8 mouse cellular contexts compared by ENCODE assay signal in genomic region chr16:35630470-35631183, GRCm38 (mm10).
A peak's percentile ranks its signal among the peaks of the same experiment; 100 is the strongest.
DNase-seq lines count a peak whose midpoint lies in the region; ATAC-seq and TF ChIP-seq lines count a peak whose summit lies in the region.

No protein-coding gene starts in this region.

- no peak for TF ChIP-seq POLR2A in limb, embryonic 14.5 days (IDR thresholded peaks at IDR 0.05; ENCODE audit: borderline replicate concordance, extremely low read depth, insufficient read depth, insufficient read length)

- no peaks in the 10 kb centered on the region for H3K27me3 ChIP-seq in embryonic facial prominence, embryonic 12.5 days
- 0 out of 2 replicates have a peak, but pooled peaks cover 2% of the 10 kb centered on the region for H3K27me3 ChIP-seq in embryonic facial prominence, embryonic 10.5 days (replicated peaks; ENCODE audit: low read depth, poor library complexity, severe bottlenecking)
- H3K27me3 ChIP-seq in limb, embryonic 14.5 days (ENCODE audit: control insufficient read depth, insufficient read depth, low read length): no peaks in the 10 kb centered on the region

- no peak for DNase-seq in embryonic facial prominence, embryonic 10.5 days (ENCODE audit: low spot score)
- DNase-seq in adrenal gland, postnatal 36 days: peak; percentile 80 to 84
- peak; percentile 17 for DNase-seq in heart, postnatal 25 days (ENCODE audit: low spot score)
- DNase-seq in limb, embryonic 14.5 days (ENCODE audit: low spot score): peak; percentile 62
- DNase-seq in frontal cortex, postnatal 25 days (ENCODE audit: low spot score in 2 of 2): no peak
- DNase-seq in spleen, adult 18-20 months: no peak
- DNase-seq in right cerebral cortex, postnatal 10 days (ENCODE audit: low spot score in 2 of 2): no peak

- peaks cover 10% of the 10 kb centered on the region for H3K4me1 ChIP-seq in embryonic facial prominence, embryonic 12.5 days
- H3K4me1 ChIP-seq in embryonic facial prominence, embryonic 10.5 days: peaks cover 12% of the 10 kb centered on the region
- peaks cover 16% of the 10 kb centered on the region for H3K4me1 ChIP-seq in limb, embryonic 14.5 days (ENCODE audit: control insufficient read depth, insufficient read depth, low read length)

- H3K4me2 ChIP-seq in embryonic facial prominence, embryonic 12.5 days (replicated peaks): no peak overlapping the region
- 0 out of 2 replicates have a peak overlapping the region, but pooled peaks have one; percentile 2 for H3K4me2 ChIP-seq in limb, embryonic 14.5 days (replicated peaks; ENCODE audit: low read depth, low read length, severe bottlenecking)

- 49% methylated on average over 16 of the region's 16 CpGs for WGBS in embryonic facial prominence, embryonic 12.5 days
- WGBS in embryonic facial prominence, embryonic 10.5 days: 72% methylated on average over 16 of the region's 16 CpGs
- 42% methylated on average over 16 of the region's 16 CpGs for WGBS in limb, embryonic 14.5 days

- H3K9me3 ChIP-seq in embryonic facial prominence, embryonic 12.5 days: no peaks in the 10 kb centered on the region
- no peaks in the 10 kb centered on the region for H3K9me3 ChIP-seq in embryonic facial prominence, embryonic 10.5 days
- H3K9me3 ChIP-seq in limb, embryonic 14.5 days (ENCODE audit: control insufficient read depth, low read length): no peaks in the 10 kb centered on the region

- no peak overlapping the region for H3K4me3 ChIP-seq in embryonic facial prominence, embryonic 12.5 days
- no peak overlapping the region for H3K4me3 ChIP-seq in embryonic facial prominence, embryonic 10.5 days
- no peak overlapping the region for H3K4me3 ChIP-seq in limb, embryonic 14.5 days (replicated peaks; ENCODE audit: low read length)

- H3K9ac ChIP-seq in embryonic facial prominence, embryonic 12.5 days: no peak overlapping the region
- H3K9ac ChIP-seq in limb, embryonic 14.5 days (ENCODE audit: low read depth, low read length, severe bottlenecking): no peak overlapping the region

- peak; percentile 66; the same call in 1 of the 2 replicates for ATAC-seq in embryonic facial prominence, embryonic 12.5 days (ENCODE audit: insufficient number of reproducible peaks, insufficient read depth, low FRiP score, low TSS enrichment)
- ATAC-seq in limb, embryonic 14.5 days (ENCODE audit: low FRiP score, low read depth): peak; percentile 69

- no peak overlapping the region for H3K27ac ChIP-seq in embryonic facial prominence, embryonic 12.5 days
- no peak overlapping the region for H3K27ac ChIP-seq in embryonic facial prominence, embryonic 10.5 days (replicated peaks)
- H3K27ac ChIP-seq in limb, embryonic 14.5 days (replicated peaks; ENCODE audit: low read depth, low read length): no peak overlapping the region

- intact Hi-C loops in heart, postnatal 25 days (cut with DNase I): no loop called here

- H3K36me3 ChIP-seq in embryonic facial prominence, embryonic 12.5 days: no peaks in the 10 kb centered on the region
- H3K36me3 ChIP-seq in embryonic facial prominence, embryonic 10.5 days (replicated peaks): peaks cover 4% of the 10 kb centered on the region; the same call in 1 of the 2 replicates
- H3K36me3 ChIP-seq in limb, embryonic 14.5 days (ENCODE audit: control insufficient read depth, insufficient read depth, low read length): no peaks in the 10 kb centered on the region

Comparison
In these comparisons a context has a peak if more than half of its experiments do, and no peak if none do; other contexts are left out.
1. DNase-seq: peak in adrenal gland, postnatal 36 days (2 of 2), heart, postnatal 25 days (single experiment) and limb, embryonic 14.5 days (single experiment); none in embryonic facial prominence, embryonic 10.5 days (single experiment), frontal cortex, postnatal 25 days (0 of 2), spleen, adult 18-20 months (0 of 2) and right cerebral cortex, postnatal 10 days (0 of 2).